Mouse (Mus musculus) c-Kit-positive CD71-positive TER-119-negative erythroid progenitor cells, embryonic 14.5 days (primary cell): ENCODE measurements around the gene Wdsub1.

Source experiments
- DNase-seq: peaks from one replicate; pipeline ENCODE4 v3.0.0-alpha.2; 2013; ENCODE audit warnings: low read depth

Gene Wdsub1

GRCm38 (mm10) chr2:59806038-59806437, 76.4 kb downstream of the Wdsub1 start:
- DNase-seq = no peak

DNA sequence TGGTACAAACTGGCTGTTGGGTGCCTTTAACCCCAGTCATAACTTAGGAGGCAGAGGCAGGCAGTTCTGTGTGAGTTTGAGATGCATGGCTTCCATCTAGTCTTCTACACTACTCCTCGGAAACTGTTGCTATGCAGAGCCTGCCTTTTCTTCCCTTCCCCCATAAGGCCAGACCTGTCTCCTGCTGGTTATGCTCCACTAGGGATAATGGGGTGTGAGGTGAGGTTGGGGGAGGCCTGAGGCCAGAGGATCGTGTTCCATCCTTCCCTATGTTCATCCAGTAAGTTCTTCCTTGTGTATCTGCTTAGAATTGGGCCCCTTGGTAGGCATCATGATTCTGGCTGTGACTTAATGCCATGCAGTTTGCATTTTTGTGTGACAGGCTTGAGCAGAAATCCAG, 76.8 kb downstream of the Wdsub1 start:
- DNase-seq = no peak

GRCm38 (mm10) chr2:59802722-59803387, 79.5 kb downstream of the Wdsub1 start:
- no peak for DNase-seq
